Mouse (Mus musculus): ENCODE results near the gene Slc43a2.
"Not testable (repeated sequence)": the region's sequence is repeated elsewhere in the genome, so short reads cannot be mapped to it uniquely, and the experiment has no call there.

Gene Slc43a2

GRCm38 (mm10) chr11:75551961-75552441, 20.5 kb downstream of the Slc43a2 start:
- DNase-seq, result no peak

GRCm38 (mm10) chr11:75552906-75553482, 21.5 kb downstream of the Slc43a2 start:
- no peak for DNase-seq

- DNase-seq, result not testable (repeated sequence)
Measured at GRCm38 (mm10) chr11:75556006-75556405, 24.5 kb downstream of the Slc43a2 start.

GRCm38 (mm10) chr11:75557142-75557541, 25.6 kb downstream of the Slc43a2 start:
- no peak for DNase-seq

- DNase-seq, result no peak
Measured at GRCm38 (mm10) chr11:75558101-75558500, 26.6 kb downstream of the Slc43a2 start.

- no peak for DNase-seq
Measured at GRCm38 (mm10) chr11:75559870-75560504, 28.5 kb downstream of the Slc43a2 start.

GRCm38 (mm10) chr11:75560530-75561409, 29.3 kb downstream of the Slc43a2 start:
- peak; percentile 82 to 91 for DNase-seq

GRCm38 (mm10) chr11:75561410-75561791, 29.9 kb downstream of the Slc43a2 start:
- DNase-seq, result peak in 1 of 2 experiments; percentile 38

GRCm38 (mm10) chr11:75562840-75563239, 31.3 kb downstream of the Slc43a2 start:
- DNase-seq, result no peak

GRCm38 (mm10) chr11:75563851-75564548, 32.5 kb downstream of the Slc43a2 start:
- DNase-seq, result no peak

GRCm38 (mm10) chr11:75565849-75566248, 34.4 kb downstream of the Slc43a2 start:
- no peak for DNase-seq

- DNase-seq, result no peak
Measured at GRCm38 (mm10) chr11:75566276-75567196, 35.0 kb downstream of the Slc43a2 start.

- DNase-seq, result no peak
Measured at GRCm38 (mm10) chr11:75567346-75568114, 36.0 kb downstream of the Slc43a2 start.

GRCm38 (mm10) chr11:75568115-75568511, 36.6 kb downstream of the Slc43a2 start:
- no peak for DNase-seq

- no peak for DNase-seq
Measured at GRCm38 (mm10) chr11:75568962-75569361, 37.5 kb downstream of the Slc43a2 start.

GRCm38 (mm10) chr11:75570375-75571125, 39.1 kb downstream of the Slc43a2 start:
- no peak for DNase-seq

GRCm38 (mm10) chr11:75571126-75571990, 39.9 kb downstream of the Slc43a2 start:
- no peak for DNase-seq

GRCm38 (mm10) chr11:75572301-75572791, 40.9 kb downstream of the Slc43a2 start:
- peak in 1 of 2 experiments; percentile 57 for DNase-seq

Data from thymus, adult 18-20 months (tissue).